Mouse (Mus musculus): ENCODE results near the gene Prss21. TPM values are rescaled to one million over a fixed set of nuclear protein-coding genes. Genes with fewer than 3 reads are reported as not detected.
A peak's percentile ranks its signal among the peaks of the same experiment; 100 is the strongest.

Prss21 gene
- polyA plus RNA-seq, 1 experiment, result not detected

- no peak overlapping the region for H3K27ac ChIP-seq (ENCODE audit: insufficient read depth, low read depth, low read length)
These were observed 36.7 kb upstream of the Prss21 start for GRCm38 (mm10) chr17:23831201-23831600.

DNA sequence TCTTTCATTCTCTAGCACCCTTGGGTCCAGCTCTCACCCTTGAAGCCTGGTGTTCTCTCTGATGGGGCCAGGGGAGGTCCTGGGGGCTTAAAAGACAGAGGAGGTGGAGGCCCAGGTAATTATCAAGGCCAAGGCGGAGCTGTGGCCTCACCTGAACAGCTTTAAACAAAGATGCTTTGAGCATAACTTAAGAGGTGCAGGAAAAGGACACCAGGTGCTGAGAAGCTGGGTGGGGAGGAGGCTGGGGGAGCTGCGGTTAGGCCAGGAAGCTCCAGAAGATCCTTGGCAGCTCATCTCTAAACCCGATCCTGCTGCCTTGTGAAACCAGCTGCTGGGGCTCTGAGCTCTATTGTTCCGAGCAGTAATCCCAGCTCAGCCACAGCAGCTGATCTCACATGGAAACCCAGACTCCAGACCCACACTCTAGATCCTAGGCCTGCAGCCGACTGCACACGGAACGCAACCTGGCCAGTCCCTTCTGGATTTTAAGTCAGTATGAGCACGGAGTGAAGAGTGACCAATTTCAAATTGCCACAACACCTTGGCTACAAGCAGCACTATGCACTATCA is 31.8 kb upstream of the Prss21 start, which contains the start of gene Prss33:
Gene Prss33 (minus strand): TSS at position 51 of the 570 bp plus-strand sequence.
- TF ChIP-seq CTCF (IDR thresholded peaks at IDR 0.05; ENCODE audit: low read depth, low read length) (no peak), POLR2A (IDR thresholded peaks at IDR 0.05; ENCODE audit: borderline replicate concordance, low read depth, low read length) (no peak)
- peaks cover 6% of the 10 kb centered on the region for H3K4me1 ChIP-seq (ENCODE audit: control insufficient read depth, insufficient read depth, low read length)
- H3K4me3 ChIP-seq (ENCODE audit: insufficient read depth, low read length), result no peak within 1 kb of the TSS
- no peak within 1 kb of the TSS for H3K27ac ChIP-seq (ENCODE audit: insufficient read depth, low read depth, low read length)

More at GRCm38 (mm10) chr17:23831201-23831600, 36.7 kb upstream of the Prss21 start:
- peaks cover 14% of the 10 kb centered on the region for H3K4me1 ChIP-seq (ENCODE audit: control insufficient read depth, insufficient read depth, low read length)
- TF ChIP-seq CTCF (IDR thresholded peaks at IDR 0.05; ENCODE audit: low read depth, low read length), result no peak
- TF ChIP-seq POLR2A (IDR thresholded peaks at IDR 0.05; ENCODE audit: borderline replicate concordance, low read depth, low read length), result no peak
- H3K4me3 ChIP-seq (ENCODE audit: insufficient read depth, low read length), result no peak overlapping the region

- H3K27ac ChIP-seq (ENCODE audit: insufficient read depth, low read depth, low read length), result no peak overlapping the region
- TF ChIP-seq POLR2A (IDR thresholded peaks at IDR 0.05; ENCODE audit: borderline replicate concordance, low read depth, low read length) (no peak), CTCF (IDR thresholded peaks at IDR 0.05; ENCODE audit: low read depth, low read length) (0 out of 2 replicates have a peak, but pooled peaks have one; percentile 26)
- no peaks in the 10 kb centered on the region for H3K4me1 ChIP-seq (ENCODE audit: control insufficient read depth, insufficient read depth, low read length)
- H3K4me3 ChIP-seq (ENCODE audit: insufficient read depth, low read length), result no peak overlapping the region
These were observed 26.7 kb upstream of the Prss21 start for GRCm38 (mm10) chr17:23841145-23841544.

GRCm38 (mm10) chr17:23843141-23843811 is 24.6 kb upstream of the Prss21 start:
- Histone ChIP-seq H3K27ac (ENCODE audit: insufficient read depth, low read depth, low read length) (no peak overlapping the region), H3K4me3 (ENCODE audit: insufficient read depth, low read length) (no peak overlapping the region), H3K4me1 (ENCODE audit: control insufficient read depth, insufficient read depth, low read length) (no peaks in the 10 kb centered on the region)
- TF ChIP-seq CTCF (IDR thresholded peaks at IDR 0.05; ENCODE audit: low read depth, low read length) (0 out of 2 replicates have a peak, but pooled peaks have one; percentile 12), POLR2A (IDR thresholded peaks at IDR 0.05; ENCODE audit: borderline replicate concordance, low read depth, low read length) (no peak)

DNA sequence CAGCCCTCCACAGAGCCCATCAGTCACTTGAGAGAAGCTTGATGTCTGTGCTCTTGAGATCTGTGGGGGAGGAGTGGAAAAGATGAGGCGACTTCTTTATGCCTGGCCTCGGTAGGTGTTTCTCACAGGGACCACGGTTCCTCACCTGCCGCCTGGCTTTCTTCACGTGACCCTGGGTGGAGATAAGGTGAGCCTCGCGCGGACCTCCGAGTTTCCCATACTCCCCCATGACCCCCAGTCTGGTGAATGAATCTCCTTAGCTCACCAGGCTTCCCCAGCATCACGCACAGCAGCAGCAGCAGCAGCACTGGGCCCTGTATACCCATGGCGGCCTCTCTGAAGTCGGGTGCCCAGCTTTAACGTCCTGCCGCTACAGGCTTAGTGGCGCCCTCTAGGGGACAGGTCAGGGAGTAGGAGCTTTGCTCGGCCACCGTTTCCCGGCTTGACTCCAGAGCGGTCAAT is 24.0 kb upstream of the Prss21 start, which contains the start of the genes Prss32 and Prss41:
Gene Prss32 (plus strand): TSS at position 44 of the 462 bp plus-strand sequence.
Gene Prss41 (minus strand): TSS at position 361 of the 462 bp plus-strand sequence.
- TF ChIP-seq POLR2A (IDR thresholded peaks at IDR 0.05; ENCODE audit: borderline replicate concordance, low read depth, low read length), result no peak
- TF ChIP-seq CTCF (IDR thresholded peaks at IDR 0.05; ENCODE audit: low read depth, low read length), result peak; percentile 59; the same call in 1 of the 2 replicates
- Histone ChIP-seq H3K27ac (ENCODE audit: insufficient read depth, low read depth, low read length) (no peak within 1 kb of the TSS), H3K4me3 (ENCODE audit: insufficient read depth, low read length) (no peak within 1 kb of the TSS), H3K4me1 (ENCODE audit: control insufficient read depth, insufficient read depth, low read length) (no peaks in the 10 kb centered on the region)

GRCm38 (mm10) chr17:23850028-23850427 is 17.8 kb upstream of the Prss21 start:
- no peak for TF ChIP-seq POLR2A (IDR thresholded peaks at IDR 0.05; ENCODE audit: borderline replicate concordance, low read depth, low read length)
- no peak for TF ChIP-seq CTCF (IDR thresholded peaks at IDR 0.05; ENCODE audit: low read depth, low read length)
- no peak overlapping the region for H3K4me3 ChIP-seq (ENCODE audit: insufficient read depth, low read length)
- H3K27ac ChIP-seq (ENCODE audit: insufficient read depth, low read depth, low read length), result no peak overlapping the region
- no peaks in the 10 kb centered on the region for H3K4me1 ChIP-seq (ENCODE audit: control insufficient read depth, insufficient read depth, low read length)

DNA sequence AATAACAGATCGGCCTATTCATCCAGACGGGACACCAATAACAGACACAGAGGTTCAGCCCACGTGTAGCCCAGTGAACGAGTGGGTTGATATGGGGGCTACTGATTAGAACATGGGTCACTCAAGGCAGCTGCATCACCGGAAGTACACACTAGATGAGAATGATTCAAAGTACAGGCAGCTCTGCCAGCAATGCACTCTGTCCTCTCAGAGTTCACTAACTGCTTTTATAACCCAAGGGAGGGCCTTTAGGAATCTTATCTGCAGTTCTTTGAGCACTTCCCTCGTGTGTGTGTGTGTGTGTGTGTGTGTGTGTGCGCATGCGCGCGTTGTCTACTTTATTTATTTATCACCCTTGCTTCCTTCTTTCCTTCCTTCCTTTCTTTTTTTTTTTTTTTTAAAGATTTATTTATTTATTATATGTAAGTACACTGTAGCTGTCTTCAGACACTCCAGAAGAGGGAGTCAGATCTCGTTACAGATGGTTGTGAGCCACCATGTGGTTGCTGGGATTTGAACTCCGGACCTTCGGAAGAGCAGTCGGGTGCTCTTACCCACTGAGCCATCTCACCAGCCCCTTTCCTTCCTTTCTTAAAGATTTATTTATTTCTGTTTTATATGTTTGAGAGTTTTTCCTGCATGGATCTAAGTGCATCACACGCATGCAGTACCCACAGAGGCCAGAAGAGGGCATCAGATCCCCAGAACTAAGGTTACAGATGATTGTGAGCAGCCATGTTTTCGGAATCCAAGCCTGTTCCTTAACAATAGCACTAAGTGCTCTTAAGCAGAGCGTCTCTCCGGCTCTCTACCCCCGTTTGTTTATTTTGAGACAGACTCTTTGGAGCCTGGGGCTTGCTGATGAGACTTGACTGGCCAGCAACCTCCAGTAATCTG is 16.8 kb upstream of the Prss21 start:
- TF ChIP-seq POLR2A (IDR thresholded peaks at IDR 0.05; ENCODE audit: borderline replicate concordance, low read depth, low read length), result no peak
- 0 out of 2 replicates have a peak, but pooled peaks have one; percentile 11 for TF ChIP-seq CTCF (IDR thresholded peaks at IDR 0.05; ENCODE audit: low read depth, low read length)
- Histone ChIP-seq H3K4me1 (ENCODE audit: control insufficient read depth, insufficient read depth, low read length) (no peaks in the 10 kb centered on the region), H3K4me3 (ENCODE audit: insufficient read depth, low read length) (no peak overlapping the region), H3K27ac (ENCODE audit: insufficient read depth, low read depth, low read length) (no peak overlapping the region)

DNA sequence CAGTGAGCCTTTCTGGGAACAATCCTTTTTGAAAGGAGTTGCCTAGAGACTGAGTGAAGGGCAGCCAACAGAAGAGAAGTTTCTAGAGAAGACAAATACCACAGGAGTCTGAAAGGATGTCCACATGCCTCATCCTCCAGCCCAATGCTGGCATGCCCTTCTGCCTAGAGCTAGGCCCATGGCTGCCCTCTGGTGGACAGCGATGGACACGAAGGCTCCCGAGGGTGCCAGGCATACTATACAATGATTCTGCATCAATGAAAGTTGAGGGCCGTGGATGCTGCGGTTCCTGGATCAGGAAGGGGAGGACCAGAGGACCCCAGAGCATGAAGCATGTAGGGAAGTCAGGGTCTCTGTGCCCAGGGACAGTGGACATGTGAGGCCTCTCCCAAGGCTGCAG is 14.6 kb upstream of the Prss21 start:
- H3K27ac ChIP-seq (ENCODE audit: insufficient read depth, low read depth, low read length), result no peak overlapping the region
- no peaks in the 10 kb centered on the region for H3K4me1 ChIP-seq (ENCODE audit: control insufficient read depth, insufficient read depth, low read length)
- H3K4me3 ChIP-seq (ENCODE audit: insufficient read depth, low read length), result no peak overlapping the region
- TF ChIP-seq POLR2A (IDR thresholded peaks at IDR 0.05; ENCODE audit: borderline replicate concordance, low read depth, low read length), result no peak
- peak; percentile 26; the same call in 1 of the 2 replicates for TF ChIP-seq CTCF (IDR thresholded peaks at IDR 0.05; ENCODE audit: low read depth, low read length)

DNA sequence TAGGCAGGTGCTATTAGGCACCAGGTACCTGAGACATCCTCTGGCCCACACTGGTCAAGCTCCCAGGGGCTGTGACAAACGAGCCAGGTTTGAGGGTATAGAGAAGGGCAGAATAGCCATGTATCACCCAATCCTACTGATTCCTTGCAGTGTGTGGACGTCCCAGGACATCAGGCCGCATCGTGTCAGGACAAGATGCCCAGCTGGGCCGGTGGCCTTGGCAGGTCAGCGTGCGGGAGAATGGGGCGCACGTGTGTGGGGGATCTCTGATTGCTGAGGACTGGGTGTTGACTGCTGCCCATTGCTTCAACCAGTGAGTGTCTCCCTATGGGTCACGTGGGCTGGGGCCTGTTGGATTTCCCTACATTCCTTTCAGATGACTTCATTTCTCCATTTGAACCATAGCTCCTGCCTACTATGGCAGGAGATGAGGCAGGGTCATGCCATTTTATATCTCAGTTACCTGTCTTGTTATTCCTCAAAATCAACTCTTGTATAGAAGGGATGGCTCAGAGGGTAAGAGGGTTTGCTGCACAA is 13.6 kb upstream of the Prss21 start:
- TF ChIP-seq CTCF (IDR thresholded peaks at IDR 0.05; ENCODE audit: low read depth, low read length) (no peak), POLR2A (IDR thresholded peaks at IDR 0.05; ENCODE audit: borderline replicate concordance, low read depth, low read length) (no peak)
- Histone ChIP-seq H3K27ac (ENCODE audit: insufficient read depth, low read depth, low read length) (no peak overlapping the region), H3K4me1 (ENCODE audit: control insufficient read depth, insufficient read depth, low read length) (no peaks in the 10 kb centered on the region), H3K4me3 (ENCODE audit: insufficient read depth, low read length) (no peak overlapping the region)
